Mouse (Mus musculus) cerebellum, adult 11-12 months (tissue): ENCODE results near the gene Hoxd9.

Source experiments
- DNase-seq: peaks from one replicate; pipeline ENCODE4 v3.0.0; 2022

Gene Hoxd9

DNA sequence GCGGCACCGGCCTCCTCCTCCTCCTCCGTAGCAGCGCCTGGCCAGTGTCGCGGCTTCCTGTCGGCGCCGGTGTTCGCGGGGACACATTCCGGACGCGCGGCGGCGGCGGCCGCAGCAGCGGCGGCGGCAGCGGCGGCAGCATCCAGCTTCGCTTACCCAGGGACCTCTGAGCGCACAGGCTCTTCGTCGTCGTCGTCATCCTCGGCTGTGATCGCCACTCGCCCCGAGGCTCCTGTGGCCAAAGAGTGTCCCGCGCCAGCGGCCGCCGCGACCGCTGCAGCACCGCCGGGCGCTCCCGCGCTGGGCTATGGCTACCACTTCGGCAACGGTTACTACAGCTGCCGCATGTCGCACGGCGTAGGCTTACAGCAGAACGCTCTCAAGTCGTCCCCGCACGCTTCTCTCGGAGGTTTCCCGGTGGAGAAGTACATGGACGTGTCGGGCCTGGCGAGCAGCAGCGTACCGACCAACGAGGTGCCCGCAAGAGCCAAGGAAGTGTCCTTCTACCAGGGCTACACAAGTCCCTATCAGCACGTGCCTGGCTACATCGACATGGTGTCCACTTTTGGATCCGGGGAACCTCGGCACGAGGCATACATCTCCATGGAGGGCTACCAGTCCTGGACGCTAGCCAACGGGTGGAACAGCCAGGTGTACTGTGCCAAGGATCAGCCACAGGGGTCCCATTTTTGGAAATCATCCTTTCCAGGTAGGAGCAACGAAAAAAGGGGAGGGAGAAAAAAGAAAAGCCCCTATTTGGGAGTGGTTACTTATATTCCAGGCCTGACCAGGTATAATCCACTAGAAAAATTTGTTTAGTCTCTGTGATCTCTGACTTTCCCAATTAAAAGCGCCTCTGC lies 28.9 kb upstream of the Hoxd9 start:
- DNase-seq, result no peak

DNA sequence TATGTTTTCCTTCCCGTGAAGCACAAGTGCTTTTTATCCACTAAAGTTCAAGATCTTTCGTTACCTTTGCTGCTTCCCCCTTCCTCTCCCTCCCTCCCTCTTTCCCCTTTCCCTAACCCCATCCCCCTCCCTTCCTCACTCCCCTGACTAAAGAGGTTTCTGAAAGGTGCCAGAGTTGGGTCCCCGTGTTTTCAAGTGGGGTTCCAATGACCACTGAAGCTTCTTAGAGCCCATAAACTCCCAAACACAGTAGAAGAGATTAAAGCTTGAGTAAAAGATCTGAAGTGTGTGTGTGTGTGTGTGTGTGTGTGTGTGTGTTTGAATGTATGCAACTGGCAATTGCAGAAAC lies 28.3 kb upstream of the Hoxd9 start:
- DNase-seq, result no peak

- no peak for DNase-seq
Observed at GRCm38 (mm10) chr2:74669650-74670235, 27.8 kb upstream of the Hoxd9 start.

GRCm38 (mm10) chr2:74670632-74671188 lies 26.8 kb upstream of the Hoxd9 start:
- no peak for DNase-seq

DNA sequence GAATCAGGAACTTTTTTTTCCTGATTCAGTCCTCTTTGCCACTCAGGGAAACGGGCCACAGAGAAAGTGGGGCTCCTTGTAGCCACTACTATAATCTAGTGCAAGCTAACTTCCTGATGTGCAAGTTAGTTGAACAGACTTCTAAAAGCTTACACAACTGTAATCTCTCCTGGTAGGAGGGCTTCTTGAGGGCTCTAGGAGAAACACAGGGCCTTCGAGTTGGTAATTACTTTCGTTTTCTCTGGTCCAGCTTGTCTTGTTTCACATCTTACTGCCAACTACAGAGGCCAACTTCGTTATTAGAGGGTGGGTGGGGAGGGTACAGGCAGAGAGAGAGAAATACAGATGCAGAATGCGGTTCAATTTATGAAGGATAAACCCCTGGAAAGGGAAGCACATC lies 25.7 kb upstream of the Hoxd9 start:
- no peak for DNase-seq

DNA sequence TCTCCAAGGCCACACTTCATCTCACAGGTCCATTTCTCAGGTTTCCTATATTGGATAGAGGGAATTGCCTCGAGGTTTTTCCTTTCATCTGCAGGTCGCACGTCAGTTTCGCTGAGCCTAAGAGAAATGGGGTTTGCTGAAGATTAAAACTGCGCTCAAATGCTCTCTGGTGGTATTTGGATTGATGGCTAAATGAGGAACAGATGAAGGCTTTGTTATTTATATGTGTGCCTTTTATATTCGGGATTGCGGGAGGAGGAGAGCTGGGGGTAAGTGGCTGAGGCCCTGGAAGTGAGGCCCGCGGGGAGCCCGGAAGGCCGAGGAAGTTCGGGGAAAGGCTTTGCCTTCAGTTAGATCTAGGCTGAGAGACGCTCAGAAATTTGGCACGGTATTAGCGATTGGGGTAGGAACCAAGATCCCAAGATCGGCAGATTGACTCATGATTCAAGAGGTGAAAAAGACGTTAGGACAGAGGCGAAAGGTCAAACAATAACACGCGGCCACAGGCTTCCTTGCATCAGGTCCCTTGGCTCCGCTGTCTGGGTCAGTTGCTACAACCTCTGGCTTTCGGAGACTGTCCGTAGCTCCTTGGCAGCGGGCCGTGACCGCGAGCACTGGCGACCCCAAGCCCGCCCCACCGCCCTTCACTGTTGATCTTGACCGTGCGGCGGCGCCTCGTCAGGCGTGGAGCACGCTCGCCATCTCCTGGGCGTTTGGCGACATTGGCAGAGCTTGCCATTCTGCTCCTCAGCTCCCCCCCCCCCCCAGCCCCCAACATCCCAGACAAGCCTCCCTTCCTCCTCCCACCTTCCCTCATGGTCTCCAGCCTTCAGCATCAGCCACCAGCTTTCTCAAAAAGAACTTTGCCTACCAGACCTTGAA lies 24.8 kb upstream of the Hoxd9 start:
- DNase-seq, result no peak

DNA sequence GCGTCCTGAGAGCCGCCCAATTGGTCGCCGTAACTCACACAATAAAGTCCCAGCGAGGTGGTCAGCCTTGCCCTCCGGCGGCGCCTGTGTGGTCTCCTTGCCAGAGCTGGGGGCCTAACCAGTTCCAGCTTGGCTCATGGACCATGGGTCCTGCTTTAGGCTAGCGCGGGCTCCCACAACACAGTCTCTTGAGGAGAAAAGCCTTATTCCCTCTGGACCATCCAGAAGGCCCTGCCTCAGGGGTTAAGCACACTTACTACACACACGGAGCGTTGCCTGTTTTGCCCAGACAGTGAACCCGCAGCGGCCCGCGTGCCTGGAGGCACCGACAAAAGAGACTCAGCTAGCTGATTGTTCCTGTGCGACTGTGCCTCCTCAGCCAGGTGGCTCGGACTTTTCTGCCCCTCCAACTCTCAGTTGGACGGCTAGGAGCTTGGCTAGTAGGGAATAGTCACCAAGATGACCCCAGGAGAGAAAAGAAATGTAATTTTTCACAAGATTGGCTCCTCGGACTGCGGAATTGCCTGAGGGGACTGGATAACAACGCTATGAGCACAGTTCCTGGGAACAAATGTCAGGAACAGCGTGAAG lies 23.6 kb upstream of the Hoxd9 start:
- no peak for DNase-seq

- DNase-seq, result no peak
Observed at GRCm38 (mm10) chr2:74674881-74675665, 22.5 kb upstream of the Hoxd9 start, which contains the start of gene Hoxd12. Gene Hoxd12 (plus strand): TSS chr2:74675013.

- no peak for DNase-seq
Observed at GRCm38 (mm10) chr2:74675666-74676282, 21.8 kb upstream of the Hoxd9 start.

DNA sequence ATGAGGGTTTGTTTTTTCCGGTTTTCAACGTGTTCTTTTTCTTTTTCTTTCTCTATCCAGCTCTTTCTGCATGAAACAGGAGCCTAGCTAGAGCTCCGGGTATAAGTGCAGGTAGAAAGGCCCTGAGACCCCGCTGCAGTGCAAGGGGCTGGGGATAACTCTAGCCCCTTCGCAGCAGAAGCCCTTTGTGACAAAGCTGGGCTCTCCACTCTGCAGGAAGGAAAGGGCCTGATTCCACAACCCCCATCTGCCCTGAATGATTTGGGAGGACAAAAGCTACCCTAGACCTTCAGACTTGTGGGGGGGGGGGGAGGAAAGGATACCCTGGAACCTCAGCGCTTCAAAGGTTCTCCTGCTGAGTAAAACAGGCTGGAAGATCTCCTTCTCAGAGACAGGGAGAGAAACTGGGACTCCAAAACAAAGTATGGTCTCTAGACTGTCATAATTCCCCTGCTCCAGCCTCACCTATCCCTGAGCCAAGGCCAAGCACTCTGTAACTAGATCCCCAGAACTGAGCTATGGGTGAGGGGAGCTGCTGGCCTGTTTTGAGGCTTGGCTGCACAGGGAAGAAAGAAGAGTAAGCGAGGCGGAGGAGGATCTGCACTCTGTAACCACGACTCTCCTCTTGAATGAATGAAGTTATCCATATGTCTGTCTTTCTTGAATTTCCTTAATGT lies 21.0 kb upstream of the Hoxd9 start:
- no peak for DNase-seq

GRCm38 (mm10) chr2:74677106-74677505 lies 20.4 kb upstream of the Hoxd9 start:
- DNase-seq, result no peak

DNA sequence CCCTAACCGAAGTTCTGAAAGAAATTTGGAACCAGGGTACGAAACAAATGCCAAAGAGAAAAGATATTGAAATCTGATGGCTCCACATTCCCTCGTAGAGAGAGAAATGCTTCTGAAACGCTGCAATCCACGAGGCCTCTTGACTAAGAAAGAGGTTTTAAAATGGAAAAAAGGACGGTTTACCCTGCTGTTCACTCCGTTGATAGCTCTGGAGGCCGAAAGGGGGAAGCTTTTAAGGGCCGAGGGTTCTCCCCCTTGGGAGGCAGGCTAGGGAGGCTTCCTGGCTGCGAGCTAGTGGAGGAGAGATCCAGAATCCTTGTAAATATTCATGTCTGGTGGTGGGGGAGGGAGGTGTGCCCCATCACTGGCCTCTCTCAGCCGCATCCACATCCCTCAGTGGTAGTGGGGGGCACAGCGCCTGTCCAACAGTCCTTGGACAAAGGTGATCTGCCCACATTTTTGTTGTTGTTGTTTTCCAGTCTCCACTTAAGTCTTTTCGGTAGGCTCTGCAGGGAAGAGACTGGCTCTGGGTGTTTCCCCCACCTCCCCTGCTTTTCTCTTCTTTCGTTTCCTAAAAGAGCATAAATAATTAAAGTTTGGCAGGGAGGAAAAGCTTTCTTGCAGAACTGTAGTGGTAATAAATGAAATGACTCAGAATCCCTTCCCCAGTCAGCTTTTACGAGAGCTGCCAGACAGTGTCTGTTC lies 18.5 kb upstream of the Hoxd9 start, which contains the start of gene Hoxd11:
Hoxd11 (plus strand) TSS at position 667 of the 705 bp plus-strand sequence.
- no peak for DNase-seq

- DNase-seq, result no peak
Observed at GRCm38 (mm10) chr2:74679596-74679971, 17.9 kb upstream of the Hoxd9 start.

DNA sequence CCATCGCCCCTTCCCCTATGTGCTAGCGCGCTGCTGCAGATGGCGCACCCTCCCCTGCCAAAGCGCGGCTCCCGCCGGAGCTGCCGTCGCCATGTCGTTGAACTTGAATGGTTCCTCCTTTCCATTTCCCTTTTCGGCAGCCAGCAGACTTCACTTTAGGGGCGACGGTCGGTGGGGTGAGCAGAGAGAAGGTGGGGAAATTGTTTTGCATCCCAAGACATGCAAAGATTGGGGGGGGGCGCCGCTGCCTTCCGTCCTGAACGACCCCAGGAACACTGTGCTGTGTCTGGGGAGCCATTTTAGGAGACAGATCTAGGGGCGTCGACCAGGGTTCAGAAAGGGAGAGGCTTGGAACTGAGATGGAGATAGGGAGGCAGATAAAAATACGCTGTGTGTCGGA lies 17.5 kb upstream of the Hoxd9 start:
- no peak for DNase-seq

DNA sequence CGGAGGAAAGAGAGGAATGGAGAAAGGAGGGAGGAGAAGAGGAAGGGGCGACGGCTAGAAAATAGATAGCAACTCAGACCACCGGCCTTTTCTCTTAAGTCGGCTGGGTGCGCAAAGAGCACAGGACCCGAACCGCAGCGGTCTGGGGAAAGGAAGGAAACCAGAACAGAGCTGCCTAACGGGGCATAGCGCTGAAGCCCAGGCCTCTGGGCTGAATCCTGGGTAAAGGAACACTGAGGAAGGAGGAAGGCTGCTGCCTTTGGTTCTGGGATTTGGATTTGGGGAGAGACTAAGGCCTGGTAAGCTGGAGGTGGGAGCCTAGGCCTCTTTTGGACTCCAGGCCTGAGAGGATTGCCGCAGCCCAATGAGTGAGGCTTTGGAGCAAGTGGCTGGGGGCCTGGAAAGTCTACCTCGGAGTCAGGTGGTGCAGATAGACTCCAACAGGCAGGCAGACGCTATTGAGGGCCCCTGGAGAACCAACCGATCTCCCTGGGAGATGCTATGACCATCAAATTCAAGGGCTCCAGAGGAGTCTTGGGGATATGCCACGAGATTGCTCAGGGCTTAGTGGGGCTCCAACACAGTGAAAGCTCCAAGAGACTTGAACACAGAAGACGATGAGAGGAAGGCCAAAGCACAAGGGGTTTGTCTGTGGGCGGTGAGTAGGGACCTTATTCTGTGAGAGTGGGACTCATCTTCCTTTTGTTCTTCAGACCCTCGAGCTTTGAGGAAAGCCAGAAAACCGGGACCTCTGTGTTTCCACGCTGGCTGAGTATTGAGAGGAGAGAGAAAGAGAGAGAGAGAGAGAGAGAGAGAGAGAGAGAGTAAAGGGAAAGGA lies 16.7 kb upstream of the Hoxd9 start:
- no peak for DNase-seq

- DNase-seq, result no peak
Observed at GRCm38 (mm10) chr2:74681594-74682531, 15.7 kb upstream of the Hoxd9 start.

DNA sequence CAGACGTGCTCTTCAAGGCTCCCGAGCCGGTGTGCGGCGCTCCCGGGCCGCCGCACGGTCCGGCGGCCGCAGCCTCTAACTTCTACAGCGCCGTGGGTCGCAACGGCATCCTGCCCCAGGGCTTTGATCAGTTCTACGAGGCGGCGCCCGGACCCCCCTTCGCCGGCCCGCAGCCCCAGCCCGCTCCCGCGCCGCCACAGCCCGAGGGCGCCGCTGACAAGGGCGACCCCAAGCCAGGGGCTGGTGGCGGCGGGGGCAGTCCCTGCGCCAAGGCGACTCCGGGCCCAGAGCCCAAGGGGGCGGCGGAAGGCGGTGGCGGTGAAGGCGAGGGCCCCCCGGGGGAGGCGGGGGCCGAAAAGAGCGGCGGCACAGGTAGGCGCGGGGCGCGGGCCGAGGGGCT lies 14.7 kb upstream of the Hoxd9 start:
- DNase-seq, result no peak

- no peak for DNase-seq
Observed at GRCm38 (mm10) chr2:74683471-74683951, 14.0 kb upstream of the Hoxd9 start.
